Mouse (Mus musculus) cortical plate, adult 2 months (tissue): ENCODE measurements around the gene Rad51b.

ENCODE experiments used
- CTCF ChIP-seq: fragments of 200-500 bp; IDR thresholded peaks from 2 replicates; pipeline ENCODE4 v1.5.1; 2011; ENCODE audit warnings: mild to moderate bottlenecking, control low read depth, low read length; ENCODE audit not compliant: insufficient read depth; ENCODE audit errors: extremely low read depth
- POLR2A ChIP-seq: fragments of 200-500 bp; IDR thresholded peaks from 2 replicates; pipeline ENCODE4 v1.6.1; 2011; ENCODE audit warnings: mild to moderate bottlenecking, low read length, control low read depth; ENCODE audit not compliant: insufficient read depth; ENCODE audit errors: extremely low read depth

DNA sequence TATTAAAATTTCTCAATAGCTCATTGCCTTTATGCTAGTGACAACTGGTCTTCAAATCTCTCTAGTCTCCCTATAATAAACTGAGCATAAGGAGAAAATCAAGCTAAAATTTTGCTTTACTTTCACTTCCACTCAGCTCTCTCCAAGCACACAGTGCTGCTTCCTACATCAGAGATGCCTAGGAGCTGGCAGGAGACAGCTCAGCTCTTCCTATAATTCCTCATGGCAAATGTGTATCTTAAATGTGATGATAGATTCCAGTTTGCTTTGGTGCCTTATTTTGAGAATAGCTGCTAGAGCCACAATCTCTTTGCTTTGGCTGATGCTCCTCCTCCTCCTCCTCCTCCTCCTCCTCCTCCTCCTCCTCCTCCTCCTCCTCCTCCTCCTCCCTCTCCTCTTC, 428.6 kb downstream of the Rad51b start:
- TF ChIP-seq CTCF = no peak
- no peak for TF ChIP-seq POLR2A
